In genomic region chr3:152147085-152147831, GRCm38 (mm10) we compare ENCODE assay signal across 11 mouse cellular contexts. TPM values are rescaled to one million over a fixed set of nuclear protein-coding genes. Genes with fewer than 3 reads are reported as not detected.
DNase-seq lines count a peak whose midpoint lies in the region; ATAC-seq lines count a peak whose summit lies in the region.
"Had no signal": no experiment of that assay in that cellular context is flagged by ENCODE, and none has a peak within 500 bp of the region (broad histone marks: within the 10 kb centered on the region; RNA-seq: fewer than 3 reads in every experiment).

No protein-coding gene starts in this region.

- no peaks in the 10 kb centered on the region for H3K36me3 ChIP-seq in heart, embryonic 16.5 days (ENCODE audit: control insufficient read depth, insufficient read depth)
- H3K36me3 ChIP-seq: embryonic facial prominence, embryonic 10.5 days had no signal

- no peak overlapping the region for H3K4me3 ChIP-seq in heart, embryonic 16.5 days (ENCODE audit: low read length)
- H3K4me3 ChIP-seq: embryonic facial prominence, embryonic 10.5 days; left cerebral cortex, adult 2 months had no signal

- intact Hi-C loops in heart, postnatal 36 days (cut with DNase I) = loop anchor here (2.0 to 5.0 kb wide), 2 partner anchors 35 to 64 kb away; partner anchors contain the start of genes Dnajb4 and Fubp1

- ATAC-seq in heart, embryonic 16.5 days (replicated peaks; ENCODE audit: extremely low read depth, insufficient read depth, low FRiP score) = no peak
- no peak for ATAC-seq in granulocyte monocyte progenitor cell, adult 5-6 weeks (replicated peaks; ENCODE audit: poor library complexity, severe bottlenecking)

- no peak for DNase-seq in heart, postnatal 36 days
- DNase-seq in 3T3-L1 (ENCODE audit: low read depth, low spot score) = peak; percentile 25
- DNase-seq in Muller cell, postnatal 12 days (ENCODE audit: inconsistent ontology term) = peak; percentile 53
- DNase-seq in cerebellum, postnatal 36 days = peak; percentile 11 to 40
- DNase-seq in spleen, postnatal 4 days (ENCODE audit: low spot score in 2 of 2) = no peak
- DNase-seq: thymus, postnatal 25 days had no signal

- 41% methylated on average over 12 of the region's 12 CpGs for WGBS in heart, embryonic 16.5 days

- no peaks in the 10 kb centered on the region for H3K27me3 ChIP-seq in heart, embryonic 16.5 days (ENCODE audit: control insufficient read depth, insufficient read depth, low read length)

- no peaks in the 10 kb centered on the region for H3K9me3 ChIP-seq in heart, embryonic 16.5 days (replicated peaks; ENCODE audit: control insufficient read depth, low read length)
- H3K9me3 ChIP-seq: embryonic facial prominence, embryonic 10.5 days had no signal

- no peak overlapping the region for H3K9ac ChIP-seq in heart, embryonic 16.5 days (ENCODE audit: low read length)

- peak overlapping the region; percentile 55 for H3K27ac ChIP-seq in heart, embryonic 16.5 days (ENCODE audit: low read length)
- H3K27ac ChIP-seq: embryonic facial prominence, embryonic 10.5 days had no signal

- peak overlapping the region; percentile 28; the same call in 1 of the 2 replicates for H3K4me2 ChIP-seq in heart, embryonic 16.5 days (ENCODE audit: low read depth, low read length)
- H3K4me2 ChIP-seq: liver, embryonic 11.5 days had no signal

- H3K4me1 ChIP-seq in heart, embryonic 16.5 days (ENCODE audit: control insufficient read depth, insufficient read depth, low read length) = peaks cover 49% of the 10 kb centered on the region

RNA-seq across cellular contexts. Expression of gene Gipc2, which starts 18.8 kb away (rescaled TPM):
- 5.7 and 6.4 TPM in 2 replicates for polyA plus RNA-seq in heart, embryonic 16.5 days (2015; fragmentation: Nextera tagmentation; extraction: Ambion mirVana)
- 1 to 10 TPM; 3.5 to 3.6 TPM for total RNA-seq in heart, postnatal 36 days (2021)
- not detected in 2 replicates for total RNA-seq in granulocyte monocyte progenitor cell, adult 5-6 weeks (2014; fragmentation: Nextera tagmentation)
- not detected in 2 replicates for total RNA-seq in granulocyte monocyte progenitor cell, adult 5-6 weeks (2017)

Comparison
In these comparisons a context has a peak if more than half of its experiments do, and no peak if none do; other contexts are left out.
1. DNase-seq: peak in 3T3-L1 (single experiment), Muller cell, postnatal 12 days (single experiment) and cerebellum, postnatal 36 days (2 of 2); none in heart, postnatal 36 days (0 of 2) and spleen, postnatal 4 days (0 of 2).
2. RNA of gene Gipc2, which starts 18.8 kb away (total RNA-seq): 3.5 to 3.6 TPM in heart, postnatal 36 days; not detected in granulocyte monocyte progenitor cell, adult 5-6 weeks; every median in the first group is over 4 times any median in the second.